Mouse (Mus musculus) spleen, adult 2 months (tissue): ENCODE measurements around the gene Tprg.

Experiments used
- CTCF ChIP-seq: fragments of 200-500 bp; IDR thresholded peaks from 2 replicates; pipeline ENCODE4 v1.5.1; 2011; ENCODE audit warnings: mild to moderate bottlenecking, inconsistent platforms; ENCODE audit not compliant: insufficient read depth, insufficient read length, insufficient replicate concordance; ENCODE audit errors: extremely low read depth
- POLR2A ChIP-seq: fragments of 200-500 bp; IDR thresholded peaks from 2 replicates; pipeline ENCODE4 v1.6.1; 2011; ENCODE audit warnings: low read depth, low read length, inconsistent platforms

GRCm38 (mm10) chr16:25374121-25374520 lies 87.5 kb downstream of the Tprg start:
- no peak for TF ChIP-seq CTCF
- TF ChIP-seq POLR2A = no peak
